Mouse (Mus musculus): ENCODE data around the gene Trio.

Trio gene

DNA sequence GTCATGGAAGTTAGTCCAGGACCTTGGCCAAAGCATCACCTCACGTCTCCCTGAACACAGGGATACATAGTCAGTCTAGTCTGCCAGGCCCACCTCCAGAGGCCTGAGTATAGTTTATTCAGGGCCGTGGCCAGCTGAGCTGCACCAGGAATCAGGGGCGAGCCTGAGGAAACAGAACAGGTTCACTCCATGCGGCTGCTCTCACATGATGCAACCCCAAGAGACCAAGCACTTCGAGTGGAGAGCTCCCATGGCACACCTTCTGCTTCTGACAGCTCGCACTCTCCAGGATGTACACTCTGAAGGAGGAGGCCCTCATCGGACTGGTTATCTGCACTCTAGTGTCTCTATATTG is 228.8 kb downstream of the Trio start:
- no peak for DNase-seq (ENCODE audit: low spot score in 2 of 2)

DNA sequence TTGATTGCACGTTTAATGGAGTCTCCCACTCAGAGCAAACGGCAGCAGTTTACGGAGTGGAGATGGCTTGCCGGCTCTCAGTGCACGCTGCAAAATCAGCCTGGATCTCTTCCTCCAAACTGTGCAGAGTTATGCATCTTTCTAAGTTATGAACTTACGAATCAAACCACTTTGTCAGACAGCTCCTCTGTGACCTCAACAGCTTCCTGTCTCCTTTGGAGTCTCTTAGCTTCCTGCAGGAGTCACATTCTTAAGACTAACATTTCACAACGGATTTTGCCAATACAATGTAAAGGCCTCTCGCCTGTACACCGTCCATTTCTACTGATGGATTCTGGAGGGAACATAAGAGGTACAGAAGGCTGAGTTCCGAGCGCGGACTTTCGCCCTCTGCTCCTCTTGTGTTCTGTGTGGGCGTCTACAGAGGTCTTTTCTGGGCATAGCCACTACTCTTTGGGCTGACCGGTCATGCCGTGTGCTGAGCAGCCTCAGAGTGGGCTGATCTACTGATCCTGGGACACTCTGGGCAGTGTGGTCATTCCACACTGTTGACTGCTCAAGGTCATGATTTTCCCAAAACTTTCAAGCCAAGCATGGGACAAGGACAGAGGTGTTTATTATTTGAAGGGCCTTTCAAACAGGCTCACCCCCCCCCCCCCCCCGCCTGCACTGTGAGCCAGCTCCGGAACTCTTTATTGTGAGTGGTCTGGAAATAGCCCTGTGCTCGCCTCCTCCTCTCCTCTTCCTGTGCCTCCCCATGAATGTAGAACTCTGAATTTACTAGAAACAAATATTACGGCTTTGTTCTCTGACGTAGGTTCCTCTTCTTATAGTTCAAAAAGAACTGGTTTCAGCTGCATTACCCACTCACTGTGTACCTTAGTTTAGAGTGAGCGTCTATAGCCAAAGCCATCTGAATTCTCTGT is 229.4 kb downstream of the Trio start:
- DNase-seq (ENCODE audit: low spot score in 2 of 2) = no peak

DNA sequence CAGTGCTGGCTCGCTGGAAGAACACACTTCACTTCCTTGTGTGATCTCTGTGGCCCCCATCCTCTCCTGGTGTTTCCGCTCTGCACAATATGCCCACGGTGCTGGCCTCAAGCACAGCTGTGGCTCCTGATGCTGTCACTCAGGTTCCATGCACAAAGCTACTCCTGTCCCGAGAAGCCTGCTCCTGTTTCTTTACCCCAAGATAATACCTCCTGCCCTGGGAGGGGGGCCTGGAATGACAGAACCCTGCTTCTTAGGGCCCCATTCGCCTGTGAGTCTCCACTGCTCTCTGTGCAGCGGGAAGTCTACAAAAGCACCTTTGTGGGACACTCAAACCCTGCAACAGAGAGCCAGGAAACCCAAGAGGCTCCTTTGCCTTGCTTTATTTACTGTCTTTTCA is 232.4 kb downstream of the Trio start:
- DNase-seq (ENCODE audit: low spot score in 2 of 2) = no peak

DNA sequence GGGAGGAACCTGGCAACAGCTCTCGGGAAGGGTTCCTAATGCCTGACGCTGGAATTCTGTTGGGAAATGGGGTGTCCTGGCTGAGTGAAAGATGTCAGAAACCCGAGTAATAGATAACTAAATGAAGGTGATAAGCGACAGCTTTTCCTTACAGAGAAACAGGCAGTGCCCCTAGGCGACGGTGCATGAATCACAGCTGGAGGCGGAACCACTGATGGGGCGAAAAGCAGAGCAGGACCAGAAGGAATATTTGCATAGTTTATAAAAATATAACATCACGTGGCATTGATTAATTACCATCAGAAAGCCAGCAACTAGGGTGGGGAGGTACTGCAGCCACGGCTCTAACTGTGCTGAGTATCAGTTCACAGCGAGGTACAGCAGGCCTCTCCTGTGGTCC is 233.2 kb downstream of the Trio start:
- no peak for DNase-seq (ENCODE audit: low spot score in 2 of 2)

DNA sequence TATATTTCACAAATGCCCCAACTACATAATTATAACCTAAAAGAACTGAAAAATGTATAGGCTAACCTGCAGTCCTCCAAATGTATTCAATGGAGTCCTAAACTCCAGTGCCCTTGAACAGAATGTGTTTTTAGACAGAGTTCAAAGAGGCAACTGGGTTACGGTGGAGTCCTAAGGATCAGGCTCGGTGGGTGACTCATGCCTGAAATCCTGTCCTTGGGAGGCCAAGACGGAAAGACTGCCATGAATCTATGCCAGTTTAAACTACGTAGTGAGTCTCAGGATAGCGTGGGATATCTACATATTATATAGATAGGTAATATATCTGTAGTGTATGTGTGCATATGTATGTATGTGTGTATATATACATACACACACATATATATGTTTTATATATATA is 234.5 kb downstream of the Trio start:
- DNase-seq (ENCODE audit: low spot score in 2 of 2) = no peak

DNA sequence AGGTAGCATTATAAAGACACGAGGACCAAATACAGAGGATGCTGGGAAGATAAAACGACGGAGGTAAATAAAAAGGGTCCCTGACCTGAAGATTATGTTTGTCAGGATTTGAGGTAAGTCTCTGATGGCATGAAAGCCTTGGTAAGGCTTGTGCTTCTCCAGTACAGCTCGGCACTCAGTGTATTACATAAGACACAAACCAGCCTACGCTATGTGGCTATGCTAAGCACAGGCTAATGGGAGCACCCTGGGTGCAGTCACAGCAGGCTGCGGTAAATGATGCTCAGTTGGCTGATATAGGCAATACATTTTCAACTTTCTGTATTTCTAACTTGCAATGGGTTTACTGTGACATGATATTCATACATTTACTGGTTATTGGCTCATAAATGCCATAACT is 234.9 kb downstream of the Trio start:
- DNase-seq (ENCODE audit: low spot score in 2 of 2) = no peak

DNA sequence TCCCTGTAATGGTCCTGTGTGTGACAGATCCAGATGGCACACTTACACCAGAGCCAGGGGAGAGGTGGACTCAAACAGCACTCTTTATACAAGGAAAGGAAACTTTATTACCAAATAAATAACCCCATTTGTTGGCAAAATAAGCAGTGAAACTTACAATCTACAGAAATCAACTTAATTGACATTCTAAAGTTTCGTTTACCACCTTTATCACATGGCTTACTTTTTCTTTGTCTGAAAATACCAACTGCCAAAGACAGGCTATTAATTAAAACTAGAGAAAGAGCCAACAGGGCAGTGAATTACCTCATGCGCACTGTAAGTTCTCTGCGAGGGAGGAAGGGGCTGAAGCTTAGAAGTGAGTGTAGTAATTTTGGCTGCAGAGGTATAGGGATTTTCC is 236.3 kb downstream of the Trio start:
- DNase-seq (ENCODE audit: low spot score in 2 of 2) = no peak

DNA sequence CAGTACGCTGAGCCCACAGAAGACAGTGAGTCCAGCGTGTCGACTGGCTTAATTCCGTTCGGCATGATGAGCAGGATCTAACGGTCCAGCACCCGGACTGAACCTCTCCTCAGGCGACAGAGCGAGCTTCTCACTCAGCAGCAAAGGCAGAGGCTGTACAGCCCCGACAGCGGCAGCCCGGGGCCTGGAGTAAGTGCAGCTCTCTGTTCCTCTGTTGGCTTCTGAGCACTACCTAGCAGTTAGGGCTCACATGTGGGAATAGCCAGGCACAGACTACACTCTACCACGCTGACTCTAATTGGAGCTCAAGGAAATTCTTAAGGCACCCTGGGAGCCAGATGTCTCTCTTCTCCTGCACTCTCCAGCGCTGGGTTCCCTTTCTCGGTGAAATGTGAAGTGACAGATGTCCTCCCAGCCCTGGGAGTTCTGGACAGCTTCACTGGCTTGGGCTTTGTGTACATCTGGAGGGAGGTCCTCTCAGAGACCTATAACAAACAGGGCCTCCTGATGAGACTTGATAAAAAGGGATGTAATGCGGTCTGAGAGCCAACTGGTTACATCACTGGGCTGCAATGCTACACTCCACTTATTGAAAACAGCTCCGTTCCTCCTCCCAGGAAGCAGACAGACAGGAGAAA is 237.4 kb downstream of the Trio start:
- peak in 1 of 2 experiments; percentile 52 for DNase-seq (ENCODE audit: low spot score in 2 of 2)

DNA sequence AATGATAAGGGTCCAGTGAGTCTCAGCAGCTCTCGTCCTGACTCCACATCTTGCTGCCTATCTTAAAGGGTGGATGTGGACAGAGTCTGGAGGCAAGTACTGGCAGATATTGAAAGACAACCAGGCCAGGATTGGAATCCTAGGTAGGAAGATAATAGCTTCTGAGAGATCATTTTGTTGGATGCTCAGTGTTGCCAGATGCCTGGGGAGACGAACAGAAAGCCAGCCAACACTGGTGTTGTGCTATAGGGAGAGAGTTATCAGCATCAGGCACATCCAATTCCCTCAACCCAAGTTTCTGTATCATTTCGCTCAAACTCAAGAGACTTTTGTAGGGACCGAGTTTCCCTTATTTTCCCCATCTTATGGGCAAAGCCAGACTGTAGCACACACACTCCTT is 238.5 kb downstream of the Trio start:
- no peak for DNase-seq (ENCODE audit: low spot score in 2 of 2)

DNA sequence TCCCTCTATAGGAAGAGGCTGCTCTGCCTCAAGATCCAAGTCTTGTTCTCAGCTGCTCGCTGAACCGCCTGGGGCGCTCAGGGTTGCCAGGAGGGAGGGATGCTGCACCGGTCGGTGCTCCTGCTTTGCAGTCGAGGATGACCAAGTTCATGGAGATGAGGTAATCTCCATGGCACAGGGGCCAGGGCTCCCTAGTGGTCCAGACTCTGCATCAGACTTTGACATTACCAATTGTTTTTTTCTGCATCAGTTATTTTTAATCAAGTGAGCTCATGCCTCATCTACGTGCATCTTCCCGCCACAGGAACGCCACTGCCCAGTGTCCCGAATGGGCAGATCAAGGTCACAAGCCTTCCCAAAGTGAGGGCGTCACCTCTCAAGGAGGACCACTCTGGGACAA is 239.2 kb downstream of the Trio start:
- DNase-seq (ENCODE audit: low spot score in 2 of 2) = no peak

DNA sequence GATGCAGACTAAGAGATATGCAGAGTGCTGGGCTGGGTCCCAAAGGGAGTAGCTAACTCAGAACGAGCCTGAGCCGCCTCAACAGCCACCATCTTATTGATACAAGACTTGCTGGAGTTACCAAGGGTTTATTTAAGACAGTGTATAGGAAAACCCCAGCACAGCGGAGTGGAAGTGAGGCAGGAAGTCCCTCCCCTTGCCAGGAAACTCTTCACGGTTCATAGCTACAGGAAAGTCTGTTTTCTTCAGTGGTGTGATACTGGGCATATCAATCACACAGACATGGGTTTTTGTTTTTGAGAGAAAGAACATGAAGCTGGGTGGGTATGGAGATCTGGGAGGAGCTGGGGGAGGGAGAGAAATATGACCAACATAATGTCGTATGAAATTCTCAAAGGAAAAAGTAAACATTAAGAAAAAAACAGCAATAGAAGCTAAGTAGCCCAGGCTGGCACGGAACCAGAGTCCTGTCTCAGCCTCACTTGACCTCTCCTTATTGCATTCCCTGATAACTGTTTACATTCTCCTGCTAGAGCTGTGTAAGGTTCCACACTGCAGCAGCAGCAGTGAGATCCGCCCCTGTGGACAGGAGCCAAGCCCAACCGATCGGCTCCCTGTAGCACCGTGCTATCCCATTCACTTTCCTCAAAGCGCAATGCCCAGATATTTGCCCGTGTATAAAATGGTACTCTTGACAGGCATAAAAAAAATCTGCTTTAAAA is 240.2 kb downstream of the Trio start:
- no peak for DNase-seq (ENCODE audit: low spot score in 2 of 2)

DNA sequence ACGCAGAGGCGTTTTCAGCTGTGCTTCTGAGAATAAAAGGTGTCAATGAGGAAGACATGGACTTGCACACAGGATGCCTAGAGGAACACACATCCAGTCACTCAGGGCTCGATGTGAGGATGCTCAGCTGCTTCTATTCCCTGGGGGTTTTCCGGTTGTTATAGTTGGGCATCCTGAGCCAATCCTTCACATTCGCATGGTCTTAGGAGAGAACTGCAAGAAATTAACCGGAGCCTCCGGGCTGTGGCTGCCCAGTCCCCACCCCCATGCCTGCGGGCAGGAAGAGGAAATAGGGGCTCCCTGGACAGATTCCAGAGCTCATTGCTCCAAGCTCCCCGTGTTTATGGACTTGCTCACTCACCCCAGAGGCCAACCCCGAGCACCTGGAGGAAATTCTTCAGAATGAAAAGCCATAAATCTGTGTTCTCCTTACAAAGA is 241.5 kb downstream of the Trio start:
- no peak for DNase-seq (ENCODE audit: low spot score in 2 of 2)

DNA sequence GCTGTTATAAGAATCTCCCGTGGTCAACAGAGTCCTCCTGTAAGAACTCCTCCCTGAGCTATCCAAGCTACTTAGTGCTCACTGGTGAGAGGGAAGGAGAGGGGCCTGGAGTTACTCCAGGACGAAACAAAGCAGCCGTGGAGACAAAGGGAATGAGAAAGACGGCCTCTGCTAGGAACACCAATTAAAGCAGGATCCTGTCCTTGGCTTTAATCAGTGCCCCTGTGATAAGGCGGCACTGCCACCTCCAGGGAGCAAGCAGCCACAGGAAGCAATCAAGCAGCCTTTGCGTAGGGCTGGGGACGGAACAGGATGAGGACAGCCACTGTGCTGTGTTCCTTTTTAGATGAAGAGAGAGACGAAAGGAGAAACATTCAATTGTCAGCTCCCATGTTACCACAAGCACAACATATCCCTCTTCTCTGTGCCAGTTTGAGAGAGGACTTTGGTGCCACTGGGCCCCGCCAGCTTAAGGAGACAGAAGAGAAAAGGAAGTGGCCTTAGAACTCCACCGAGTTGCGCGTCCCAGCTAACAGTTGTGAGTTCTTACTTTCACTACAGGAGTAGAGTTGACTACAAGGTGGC is 242.0 kb downstream of the Trio start:
- no peak for DNase-seq (ENCODE audit: low spot score in 2 of 2)

DNA sequence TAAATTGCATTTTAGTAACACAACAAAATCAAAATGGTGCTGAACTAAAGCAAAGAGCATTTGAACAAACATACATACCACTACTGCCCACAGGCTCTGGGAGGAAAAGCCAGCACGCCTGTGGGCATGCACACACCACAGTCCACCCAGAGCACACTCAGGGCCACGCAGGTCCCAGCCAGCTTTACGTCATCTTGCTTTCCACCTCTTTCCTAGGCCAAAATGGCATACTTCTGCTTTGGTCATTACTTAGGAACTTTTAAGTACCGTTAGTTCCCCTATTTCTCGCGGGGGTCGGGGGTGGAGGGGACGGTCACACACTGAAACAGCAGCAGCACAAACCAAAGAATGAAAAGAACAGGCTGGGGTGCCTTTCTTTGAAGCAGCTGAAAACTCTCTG is 242.6 kb downstream of the Trio start:
- no peak for DNase-seq (ENCODE audit: low spot score in 2 of 2)

DNA sequence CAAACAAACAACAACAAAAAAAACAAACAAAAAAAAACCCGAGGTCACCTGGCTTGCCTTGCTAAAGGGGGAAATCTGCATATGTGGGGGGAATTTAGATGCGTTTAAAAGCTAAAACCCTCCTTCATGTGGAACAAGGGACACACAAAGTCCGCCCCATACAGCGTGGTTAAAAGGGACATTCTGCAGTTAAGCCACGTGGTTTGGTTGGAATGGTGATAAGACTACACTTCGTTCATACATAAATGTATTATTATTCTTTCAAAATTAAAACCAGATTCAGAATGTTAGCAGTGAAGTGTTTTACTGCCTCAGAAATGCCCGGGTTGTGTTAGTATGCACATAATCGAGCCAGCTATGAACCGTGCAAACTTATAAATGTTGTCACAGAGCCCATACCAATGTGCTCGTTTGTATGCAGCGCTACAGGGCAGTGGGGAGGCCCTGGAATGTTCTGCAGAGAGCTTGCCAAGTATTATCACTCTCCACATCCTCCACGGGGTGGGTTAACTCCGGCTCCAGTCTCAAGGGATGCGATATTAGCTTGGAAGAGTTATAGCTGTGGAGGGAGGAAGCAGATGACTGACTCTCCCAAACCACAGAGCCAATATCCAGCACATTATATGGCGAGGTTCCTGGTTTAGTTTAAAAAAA is 243.1 kb downstream of the Trio start:
- no peak for DNase-seq (ENCODE audit: low spot score in 2 of 2)

DNA sequence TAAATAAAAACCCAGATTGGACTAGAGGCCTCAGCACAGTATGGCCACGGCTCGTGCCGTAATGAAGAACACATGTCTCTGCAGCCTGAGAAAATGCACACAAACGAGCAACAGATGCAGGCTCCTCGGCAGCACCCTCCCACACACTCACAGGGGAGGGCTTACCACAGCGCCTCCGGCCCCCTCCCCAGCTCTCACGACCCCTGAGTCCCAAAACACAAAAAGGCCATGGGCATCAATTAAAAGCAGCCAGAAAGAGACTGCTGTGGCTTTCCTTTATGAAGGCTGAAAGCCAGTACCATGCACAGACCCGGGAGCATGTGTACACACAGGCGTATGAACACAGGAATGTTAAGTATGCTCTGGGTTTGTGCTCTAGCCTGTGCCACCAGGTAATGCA is 245.8 kb downstream of the Trio start:
- DNase-seq (ENCODE audit: low spot score in 2 of 2) = no peak

DNA sequence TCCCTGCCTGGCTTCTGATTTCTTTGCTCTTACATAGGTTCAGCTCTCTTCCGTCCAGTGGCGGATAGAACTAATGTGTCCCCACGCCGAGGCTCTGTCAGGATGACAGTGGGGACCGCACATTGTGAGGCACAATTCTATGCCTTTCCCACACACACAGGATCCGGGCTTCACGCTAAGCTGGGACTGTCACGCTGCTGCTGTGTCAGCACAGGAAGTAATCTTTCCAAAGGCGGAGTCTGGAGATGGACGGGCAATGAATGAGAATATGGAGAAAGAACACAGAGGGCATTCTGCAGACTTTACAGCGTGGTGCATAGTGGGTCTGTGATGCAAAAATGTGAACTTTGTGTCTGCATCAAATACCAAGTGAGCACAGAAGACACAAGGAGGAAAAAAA is 246.2 kb downstream of the Trio start:
- DNase-seq (ENCODE audit: low spot score in 2 of 2) = no peak

DNA sequence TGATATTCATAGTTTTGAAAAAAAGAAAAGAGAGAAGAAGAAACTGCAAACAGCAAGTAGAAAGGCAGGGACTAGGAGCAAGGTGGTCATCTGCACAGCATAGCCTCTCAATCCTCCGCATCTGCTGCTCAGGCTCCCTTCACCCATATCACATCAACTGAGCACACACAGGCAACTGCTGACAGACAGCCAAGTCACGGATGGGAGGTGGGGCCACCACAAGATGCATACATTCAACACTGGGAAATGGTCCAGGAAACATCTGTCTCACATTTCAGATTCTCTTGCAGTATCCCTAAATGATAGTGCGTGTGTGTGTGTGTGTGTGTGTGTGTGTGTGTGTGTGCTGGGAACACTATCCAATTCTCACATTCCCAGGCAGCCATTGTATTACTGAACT is 247.4 kb downstream of the Trio start:
- DNase-seq (ENCODE audit: low spot score in 2 of 2) = no peak

DNA sequence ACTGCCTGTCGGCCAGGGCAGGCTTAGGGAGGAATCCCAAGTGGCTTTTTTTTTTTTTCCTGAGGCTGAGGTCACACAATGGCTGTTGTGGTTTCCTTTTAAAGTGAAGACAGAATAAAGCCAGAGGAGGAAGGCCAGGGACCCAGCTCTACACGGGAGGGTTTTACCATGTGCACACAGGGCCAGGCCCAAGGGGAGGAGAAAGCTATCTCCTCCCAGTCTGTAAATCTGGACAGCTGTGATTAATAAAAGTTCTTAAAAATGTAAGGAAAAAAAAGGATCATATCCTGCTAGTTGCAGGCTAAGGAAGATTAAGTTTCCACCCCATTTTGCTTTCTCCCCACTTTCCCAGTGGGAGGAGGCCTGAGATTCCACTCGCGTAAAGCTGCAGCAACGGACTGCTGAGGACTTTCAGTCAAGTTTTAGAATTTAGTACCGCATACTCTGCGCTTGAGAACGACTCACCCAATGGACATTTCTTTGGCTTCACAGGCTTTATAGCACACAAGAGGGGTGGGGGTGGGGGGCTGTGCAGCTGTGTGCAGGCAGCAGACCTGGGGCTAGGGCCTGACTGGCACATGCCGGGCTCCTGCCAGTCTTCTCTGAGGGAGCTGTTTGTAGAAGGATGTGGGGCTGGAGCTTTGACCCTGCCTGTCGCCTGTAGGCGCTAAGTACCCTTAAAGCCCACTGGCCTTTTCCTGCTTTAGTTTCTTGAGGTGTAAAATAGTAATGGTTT is 248.0 kb downstream of the Trio start:
- DNase-seq (ENCODE audit: low spot score in 2 of 2) = no peak

DNA sequence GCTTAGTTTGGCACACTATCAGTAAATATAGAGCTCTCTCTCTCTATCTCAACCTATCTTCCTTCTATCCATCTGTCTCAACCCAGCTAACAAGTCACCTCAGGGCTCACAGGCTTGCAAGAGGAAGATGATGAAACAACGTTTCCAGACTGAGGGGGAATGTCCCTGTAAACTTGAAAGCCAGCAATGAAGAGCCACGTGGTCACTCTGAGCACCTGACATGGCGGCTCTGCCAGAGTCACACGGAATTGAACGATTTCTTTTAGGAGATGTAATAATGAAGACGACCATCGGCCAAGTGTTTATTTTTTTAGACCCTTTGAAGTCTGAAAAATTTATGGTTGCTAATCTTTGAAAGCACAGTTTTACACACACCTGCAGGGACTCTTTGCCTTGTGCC is 251.2 kb downstream of the Trio start:
- DNase-seq (ENCODE audit: low spot score in 2 of 2) = no peak

DNA sequence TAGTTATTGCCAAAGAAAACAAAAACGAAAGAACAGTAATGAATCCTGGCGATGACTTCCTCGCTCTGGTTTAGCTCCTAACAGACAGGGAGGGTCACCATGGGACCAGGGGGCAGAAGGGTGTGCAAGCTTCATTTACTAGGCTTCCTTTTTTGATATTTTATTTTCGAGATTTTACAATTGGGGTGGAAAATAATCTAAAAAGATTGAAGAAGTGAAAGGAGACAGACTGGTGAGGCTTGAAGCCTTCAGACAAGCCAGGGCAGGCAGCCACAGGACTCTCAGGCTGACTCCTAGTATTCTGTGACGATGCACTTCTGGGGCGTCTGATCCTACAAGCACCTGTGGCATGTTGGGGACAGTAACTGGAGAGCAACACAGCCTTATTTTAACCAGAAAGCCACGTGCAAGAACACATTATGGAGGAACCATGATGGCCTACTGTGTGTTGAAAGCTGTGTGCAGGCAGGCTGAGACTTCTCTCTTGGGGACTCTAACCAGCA is 253.5 kb downstream of the Trio start:
- no peak for DNase-seq (ENCODE audit: low spot score in 2 of 2)

Measured in urinary bladder, postnatal 4 days (tissue).